Mouse (Mus musculus): ENCODE data around the gene Tmem41a. TPM values are rescaled to one million over a fixed set of nuclear protein-coding genes. Genes with fewer than 3 reads are reported as not detected.

Gene Tmem41a
- total and polyA plus RNA-seq, 3 experiments: 43.5 to 87.1 (median 62.0) TPM

DNA sequence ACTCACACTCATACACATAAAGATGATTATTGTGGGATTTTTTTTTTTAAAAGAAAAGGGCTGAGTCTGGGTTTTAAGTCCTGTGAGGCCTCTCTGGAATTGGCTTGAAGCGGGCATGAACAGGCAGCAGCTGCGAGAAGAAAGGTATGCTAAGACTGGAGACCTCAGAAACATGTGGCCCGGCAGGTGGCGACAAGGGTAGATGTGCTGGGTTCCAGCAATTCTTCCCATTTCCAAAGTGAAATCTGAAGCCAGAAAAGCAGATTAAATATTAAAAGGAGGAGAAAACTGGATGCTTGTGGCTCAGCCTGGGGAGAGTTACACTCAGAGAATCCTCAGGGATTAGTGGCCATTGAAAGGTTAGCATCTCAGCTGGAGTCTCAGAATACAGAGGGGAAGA lies 24.1 kb upstream of the Tmem41a start:
- no peaks in the 10 kb centered on the region for H3K9me3 ChIP-seq (replicated peaks; ENCODE audit: low read length)
- in situ Hi-C loops (cut with MboI; ENCODE audit: low pct_ligation_motif_present, low pct_unique_long_range_greater_than_20kb, low sequenced_read_pairs) (no loop called here), dilution Hi-C loops (cut with MboI; ENCODE audit: extremely low pct_ligation_motif_present, extremely low pct_unique_long_range_greater_than_20kb, low sequenced_read_pairs) (no loop called here)
- H3K4me2 ChIP-seq (ENCODE audit: insufficient read depth, low read depth, poor library complexity, severe bottlenecking): no peak overlapping the region
- H3K4me3 ChIP-seq (replicated peaks in 1 of 3; ENCODE audit: low read depth in 2 of 3, low read length in 2 of 3, poor library complexity in 1 of 3): no peak overlapping the region
- peaks cover 0 to 5% of the 10 kb centered on the region in 2 experiments; a peak in 1 of 4 replicates for H3K4me1 ChIP-seq (ENCODE audit: control insufficient read depth in 1 of 2, insufficient read depth in 2 of 2)
- TF ChIP-seq ZMIZ1 (IDR thresholded peaks at IDR 0.05; ENCODE audit: low read depth, low read length): no peak
- TF ChIP-seq MXI1 (IDR thresholded peaks at IDR 0.05; ENCODE audit: low read depth, low read length): no peak
- no peak for TF ChIP-seq MAX (IDR thresholded peaks at IDR 0.05; ENCODE audit: low read length)
- no peak for TF ChIP-seq MAFK (IDR thresholded peaks at IDR 0.05; ENCODE audit: insufficient replicate concordance, low read length)
- TF ChIP-seq ETS1 (conservative IDR thresholded peaks at IDR 0.05; ENCODE audit: low read depth, low read length): no peak
- no peak for TF ChIP-seq CHD2 (IDR thresholded peaks at IDR 0.05; ENCODE audit: low read length)
- no peak for TF ChIP-seq ZNF384 (IDR thresholded peaks at IDR 0.05; ENCODE audit: low read depth, low read length)
- TF ChIP-seq SMC3 (IDR thresholded peaks at IDR 0.05; ENCODE audit: low read depth, low read length): no peak
- no peak for TF ChIP-seq TCF12 (IDR thresholded peaks at IDR 0.05; ENCODE audit: low read depth, low read length)
- TF ChIP-seq IRF4 (IDR thresholded peaks at IDR 0.05; ENCODE audit: low read depth, low read length): no peak
- TF ChIP-seq CTCF (conservative IDR thresholded peaks at IDR 0.05 in 1 of 2, IDR thresholded peaks at IDR 0.05 in 1 of 2; ENCODE audit: low read depth in 2 of 2, low read length in 2 of 2): no peak
- TF ChIP-seq PAX5 (IDR thresholded peaks at IDR 0.05; ENCODE audit: low read length): no peak
- DNase-seq (ENCODE audit: extremely low read depth): no peak
- no peak overlapping the region for H3K9ac ChIP-seq (ENCODE audit: insufficient read depth, low read depth)
- H3K27me3 ChIP-seq (replicated peaks): no peaks in the 10 kb centered on the region
- no peaks in the 10 kb centered on the region for H3K79me2 ChIP-seq (replicated peaks; ENCODE audit: control insufficient read depth, extremely low read depth, insufficient read depth, poor library complexity, severe bottlenecking)
- peaks cover 0 to 2% of the 10 kb centered on the region in 2 experiments for H3K36me3 ChIP-seq (replicated peaks in 1 of 2; ENCODE audit: control insufficient read depth in 1 of 2, insufficient read depth in 1 of 2, low read length in 1 of 2)
- no peak overlapping the region for H3K27ac ChIP-seq (ENCODE audit: insufficient read depth, low read depth)

DNA sequence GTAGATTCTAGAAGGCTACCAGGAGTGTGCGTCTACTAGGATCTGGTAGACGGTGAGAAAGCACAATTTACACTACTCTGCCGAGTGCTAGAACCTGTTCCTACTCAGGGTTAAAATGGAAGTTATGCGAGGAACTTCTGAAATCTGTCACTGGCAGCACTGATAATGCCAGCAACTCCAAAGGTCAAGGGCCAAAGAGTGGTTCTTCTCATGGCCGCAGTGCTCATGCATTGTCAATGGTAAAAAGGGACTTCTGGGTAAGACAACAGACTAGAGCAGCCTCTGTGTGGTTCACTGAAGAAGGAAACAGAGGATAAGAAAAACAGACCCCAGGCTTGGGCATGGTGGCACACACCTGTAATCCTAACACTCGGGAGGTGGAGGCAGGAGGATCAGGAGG lies 23.2 kb upstream of the Tmem41a start:
- in situ Hi-C loops (cut with MboI; ENCODE audit: low pct_ligation_motif_present, low pct_unique_long_range_greater_than_20kb, low sequenced_read_pairs): no loop called here
- dilution Hi-C loops (cut with MboI; ENCODE audit: extremely low pct_ligation_motif_present, extremely low pct_unique_long_range_greater_than_20kb, low sequenced_read_pairs): no loop called here
- H3K79me2 ChIP-seq (replicated peaks; ENCODE audit: control insufficient read depth, extremely low read depth, insufficient read depth, poor library complexity, severe bottlenecking): no peaks in the 10 kb centered on the region
- H3K9ac ChIP-seq (ENCODE audit: insufficient read depth, low read depth): no peak overlapping the region
- H3K4me2 ChIP-seq (ENCODE audit: insufficient read depth, low read depth, poor library complexity, severe bottlenecking): no peak overlapping the region
- no peak for DNase-seq (ENCODE audit: extremely low read depth)
- no peaks in the 10 kb centered on the region for H3K27me3 ChIP-seq (replicated peaks)
- H3K4me1 ChIP-seq (ENCODE audit: control insufficient read depth in 1 of 2, insufficient read depth in 2 of 2): no peaks in the 10 kb centered on the region
- H3K36me3 ChIP-seq (replicated peaks in 1 of 2; ENCODE audit: control insufficient read depth in 1 of 2, insufficient read depth in 1 of 2, low read length in 1 of 2): peaks cover 0 to 2% of the 10 kb centered on the region in 2 experiments
- H3K27ac ChIP-seq (ENCODE audit: insufficient read depth, low read depth): no peak overlapping the region
- H3K4me3 ChIP-seq (replicated peaks in 1 of 3; ENCODE audit: low read depth in 2 of 3, low read length in 2 of 3, poor library complexity in 1 of 3): no peak overlapping the region
- no peaks in the 10 kb centered on the region for H3K9me3 ChIP-seq (replicated peaks; ENCODE audit: low read length)
- no peak for TF ChIP-seq USF2 (conservative IDR thresholded peaks at IDR 0.05; ENCODE audit: low read depth, low read length)
- no peak for TF ChIP-seq EP300 (IDR thresholded peaks at IDR 0.05; ENCODE audit: low read length)
- no peak for TF ChIP-seq KAT2A (IDR thresholded peaks at IDR 0.05; ENCODE audit: insufficient replicate concordance, low read length)
- TF ChIP-seq CHD2 (IDR thresholded peaks at IDR 0.05; ENCODE audit: low read length): no peak
- no peak for TF ChIP-seq IRF4 (IDR thresholded peaks at IDR 0.05; ENCODE audit: low read depth, low read length)
- no peak for TF ChIP-seq BHLHE40 (IDR thresholded peaks at IDR 0.05; ENCODE audit: low read depth, low read length)
- TF ChIP-seq PAX5 (IDR thresholded peaks at IDR 0.05; ENCODE audit: low read length): no peak
- no peak for TF ChIP-seq CHD1 (IDR thresholded peaks at IDR 0.05; ENCODE audit: low read depth, low read length)
- TF ChIP-seq UBTF (IDR thresholded peaks at IDR 0.05; ENCODE audit: low read depth, low read length): no peak
- no peak for TF ChIP-seq MAZ (IDR thresholded peaks at IDR 0.05; ENCODE audit: low read depth, low read length)
- TF ChIP-seq SMC3 (IDR thresholded peaks at IDR 0.05; ENCODE audit: low read depth, low read length): no peak
- TF ChIP-seq MYC (IDR thresholded peaks at IDR 0.05; ENCODE audit: low read depth, low read length): no peak
- no peak for TF ChIP-seq ZKSCAN1 (IDR thresholded peaks at IDR 0.05; ENCODE audit: borderline replicate concordance, low read depth, low read length)
- no peak for TF ChIP-seq MAFK (IDR thresholded peaks at IDR 0.05; ENCODE audit: insufficient replicate concordance, low read length)
- no peak for TF ChIP-seq RCOR1 (conservative IDR thresholded peaks at IDR 0.05; ENCODE audit: low read depth, low read length)
- TF ChIP-seq NELFE (IDR thresholded peaks at IDR 0.05; ENCODE audit: low read depth, low read length): no peak
- TF ChIP-seq TBP (conservative IDR thresholded peaks at IDR 0.05; ENCODE audit: low read depth, low read length): no peak
